Mouse (Mus musculus) cerebellum, adult 2 months (tissue): ENCODE data around the gene Ckap2.

Source experiments
- CTCF ChIP-seq: fragments of 200-500 bp; IDR thresholded peaks from 2 replicates; pipeline ENCODE4 v1.5.1; 2011; ENCODE audit warnings: low read depth, mild to moderate bottlenecking, control low read depth, low read length, moderate library complexity, borderline replicate concordance; ENCODE audit not compliant: insufficient read depth
- POLR2A ChIP-seq: fragments of 200-500 bp; IDR thresholded peaks from 2 replicates; pipeline ENCODE4 v1.6.1; 2011; ENCODE audit warnings: low read length, control low read depth, borderline replicate concordance; ENCODE audit not compliant: insufficient read depth

GRCm38 (mm10) chr8:22162206-22162605 is 23.4 kb downstream of the Ckap2 start:
- no peak for TF ChIP-seq POLR2A
- TF ChIP-seq CTCF: no peak
